Mouse (Mus musculus): ENCODE data around the gene Ehbp1. TPM values are rescaled to one million over a fixed set of nuclear protein-coding genes. Genes with fewer than 3 reads are reported as not detected.

Gene Ehbp1
- total RNA-seq, 1 experiment from 2014 or later = 11.9 TPM

- ATAC-seq (replicated peaks in 1 of 2; ENCODE audit: insufficient read depth in 1 of 2, low FRiP score in 2 of 2, low TSS enrichment in 1 of 2, low read depth in 1 of 2, poor library complexity in 2 of 2, severe bottlenecking in 2 of 2) = no peak
These were observed 368.5 kb downstream of the Ehbp1 start for GRCm38 (mm10) chr11:21973597-21973996.

- no peak for ATAC-seq (replicated peaks in 1 of 2; ENCODE audit: insufficient read depth in 1 of 2, low FRiP score in 2 of 2, low TSS enrichment in 1 of 2, low read depth in 1 of 2, poor library complexity in 2 of 2, severe bottlenecking in 2 of 2)
These were observed 373.2 kb downstream of the Ehbp1 start for GRCm38 (mm10) chr11:21968922-21969321.

Other genes starting within 250 kb of the Ehbp1 start
- 5.4 and 8.1 TPM in 2 replicates for gene Tmem17, start 169.8 kb upstream of the Ehbp1 start, total RNA-seq (2017)